Mouse (Mus musculus): ENCODE data around the gene Rapgef2.

Rapgef2 gene

GRCm38 (mm10) chr3:79286376-79287107 lies at the start of gene Rapgef2:
Gene Rapgef2, minus strand, starts transcription at chr3:79286517.
- no peak for DNase-seq (ENCODE audit: low spot score)

GRCm38 (mm10) chr3:79333643-79334200 lies 47.4 kb upstream of the Rapgef2 start:
- no peak for DNase-seq (ENCODE audit: low spot score)

- no peak for DNase-seq (ENCODE audit: low spot score)
These were observed 46.7 kb upstream of the Rapgef2 start for GRCm38 (mm10) chr3:79333051-79333450.

GRCm38 (mm10) chr3:79329691-79330315 lies 43.5 kb upstream of the Rapgef2 start:
- no peak for DNase-seq (ENCODE audit: low spot score)

- no peak for DNase-seq (ENCODE audit: low spot score)
These were observed 38.6 kb upstream of the Rapgef2 start for GRCm38 (mm10) chr3:79324697-79325526.

GRCm38 (mm10) chr3:79314006-79314698 lies 27.8 kb upstream of the Rapgef2 start:
- DNase-seq (ENCODE audit: low spot score), result no peak

- DNase-seq (ENCODE audit: low spot score), result no peak
These were observed 25.6 kb upstream of the Rapgef2 start for GRCm38 (mm10) chr3:79311895-79312294.

GRCm38 (mm10) chr3:79310184-79310583 lies 23.9 kb upstream of the Rapgef2 start:
- DNase-seq (ENCODE audit: low spot score), result no peak

GRCm38 (mm10) chr3:79308605-79309004 lies 22.3 kb upstream of the Rapgef2 start:
- no peak for DNase-seq (ENCODE audit: low spot score)

GRCm38 (mm10) chr3:79299401-79299800 lies 13.1 kb upstream of the Rapgef2 start:
- DNase-seq (ENCODE audit: low spot score), result no peak

GRCm38 (mm10) chr3:79297281-79297680 lies 11.0 kb upstream of the Rapgef2 start:
- DNase-seq (ENCODE audit: low spot score), result no peak

- no peak for DNase-seq (ENCODE audit: low spot score)
These were observed 10.3 kb upstream of the Rapgef2 start for GRCm38 (mm10) chr3:79296586-79296985.

- DNase-seq (ENCODE audit: low spot score), result no peak
These were observed 9.7 kb upstream of the Rapgef2 start for GRCm38 (mm10) chr3:79296049-79296448.

GRCm38 (mm10) chr3:79294701-79295100 lies 8.4 kb upstream of the Rapgef2 start:
- DNase-seq (ENCODE audit: low spot score), result no peak

- DNase-seq (ENCODE audit: low spot score), result no peak
These were observed 6.7 kb upstream of the Rapgef2 start for GRCm38 (mm10) chr3:79293023-79293422.

GRCm38 (mm10) chr3:79289050-79289449 lies 2.7 kb upstream of the Rapgef2 start:
- DNase-seq (ENCODE audit: low spot score), result no peak

- DNase-seq (ENCODE audit: low spot score), result no peak
These were observed 1.6 kb upstream of the Rapgef2 start for GRCm38 (mm10) chr3:79287699-79288458.

GRCm38 (mm10) chr3:79287108-79287576 lies 825 bp upstream of the Rapgef2 start:
- DNase-seq (ENCODE audit: low spot score), result peak; percentile 75

- no peak for DNase-seq (ENCODE audit: low spot score)
These were observed 314 bp downstream of the Rapgef2 start for GRCm38 (mm10) chr3:79286031-79286375.

- no peak for DNase-seq (ENCODE audit: low spot score)
These were observed 1.1 kb downstream of the Rapgef2 start for GRCm38 (mm10) chr3:79285097-79285675.

- no peak for DNase-seq (ENCODE audit: low spot score)
These were observed 2.3 kb downstream of the Rapgef2 start for GRCm38 (mm10) chr3:79283976-79284375.
